28 mouse cellular contexts compared by ENCODE assay signal in the genomic region with DNA sequence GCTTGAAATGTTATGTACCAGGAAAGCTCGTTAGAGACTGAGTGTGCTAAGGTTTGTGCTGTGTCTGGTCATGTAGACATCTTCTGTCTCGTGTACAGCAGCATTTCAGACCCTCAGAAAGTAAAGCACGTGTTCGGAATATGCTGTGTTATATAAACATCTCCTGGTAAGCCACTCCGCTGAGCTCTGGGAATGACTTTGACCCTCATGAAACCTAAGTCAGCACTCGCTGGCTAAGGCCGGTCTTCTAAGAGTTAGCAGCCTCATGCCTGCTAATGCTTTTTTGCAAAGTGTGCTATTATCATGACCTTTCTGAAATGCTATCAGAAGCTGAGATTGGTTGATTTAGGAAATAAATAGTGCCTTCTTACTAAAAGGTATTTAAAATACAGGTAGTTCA. TPM values are rescaled to one million over a fixed set of nuclear protein-coding genes. Genes with fewer than 3 reads are reported as not detected.
"Had no signal": no experiment of that assay in that cellular context is flagged by ENCODE, and none has a peak within 500 bp of the region (broad histone marks: within the 10 kb centered on the region; RNA-seq: fewer than 3 reads in every experiment).

No protein-coding gene starts in this region.

- H3K4me2 ChIP-seq: limb, embryonic 13.5 days; liver, embryonic 12.5 days; liver, embryonic 15.5 days; lung, embryonic 15.5 days; midbrain, embryonic 11.5 days; stomach, embryonic 15.5 days had no signal

- H3K9ac ChIP-seq: limb, embryonic 13.5 days; liver, embryonic 12.5 days; liver, embryonic 15.5 days; lung, embryonic 15.5 days; stomach, embryonic 15.5 days had no signal

- H3K27me3 ChIP-seq: limb, embryonic 13.5 days; liver, embryonic 12.5 days; liver, embryonic 15.5 days; lung, embryonic 15.5 days; stomach, embryonic 15.5 days had no signal

- H3K4me3 ChIP-seq: layer of hippocampus, adult 2 months; limb, embryonic 10.5 days; limb, embryonic 13.5 days; liver, embryonic 12.5 days; liver, embryonic 15.5 days; lung, embryonic 15.5 days; megakaryocyte, embryonic 14.5 days; stomach, embryonic 15.5 days had no signal

- H3K4me1 ChIP-seq: limb, embryonic 10.5 days; limb, embryonic 13.5 days; liver, embryonic 12.5 days; liver, embryonic 15.5 days; lung, embryonic 15.5 days; stomach, embryonic 15.5 days had no signal

- H3K36me3 ChIP-seq: limb, embryonic 10.5 days; limb, embryonic 13.5 days; liver, embryonic 12.5 days; liver, embryonic 15.5 days; lung, embryonic 15.5 days; stomach, embryonic 15.5 days had no signal

- H3K9me3 ChIP-seq: limb, embryonic 10.5 days; limb, embryonic 13.5 days; liver, embryonic 12.5 days; liver, embryonic 15.5 days; lung, embryonic 15.5 days; megakaryocyte, embryonic 14.5 days; stomach, embryonic 15.5 days had no signal

- H3K27ac ChIP-seq: hindbrain, postnatal 0 days; layer of hippocampus, adult 2 months; limb, embryonic 10.5 days; limb, embryonic 13.5 days; liver, embryonic 12.5 days; liver, embryonic 15.5 days; lung, embryonic 15.5 days; stomach, embryonic 15.5 days had no signal

- DNase-seq: layer of hippocampus, adult 9-11 months; liver; lung, adult 18-20 months; lung, postnatal 10 days; lung, postnatal 36 days; midbrain, embryonic 14.5 days; retina, postnatal 1 day; right cerebral cortex, postnatal 25 days; spleen, adult 18-20 months; thymus, adult 18-20 months; thymus, postnatal 36 days had no signal

- ATAC-seq: hindbrain, postnatal 0 days; inflammation-experienced regulatory T-cells, adult 6 months; intestine, embryonic 16.5 days; liver, embryonic 12.5 days had no signal

RNA-seq across cellular contexts. Expression of gene Gm17482, which starts 36.0 kb away (rescaled TPM):
- polyA plus RNA-seq: hindbrain, postnatal 0 days; inflammation-experienced regulatory T-cells, adult 6 months; intestine, embryonic 16.5 days; large intestine, adult 2 months; limb, embryonic 10.5 days; limb, embryonic 13.5 days; liver, embryonic 12.5 days; liver, embryonic 15.5 days; lung, embryonic 15.5 days; midbrain, embryonic 11.5 days; midbrain, embryonic 14.5 days; midbrain, postnatal 0 days; neural tube, embryonic 11.5 days; neural tube, embryonic 14.5 days; stomach, embryonic 15.5 days; urinary bladder, adult 2 months had no signal

RNA-seq across cellular contexts. Expression of gene Syn2, which starts 56.4 kb away (rescaled TPM):
- polyA plus RNA-seq: inflammation-experienced regulatory T-cells, adult 6 months; liver, embryonic 12.5 days had no signal
